Mouse (Mus musculus) hindbrain, embryonic 12.5 days (tissue): ENCODE data around the gene Shbg. TPM values are rescaled to one million over a fixed set of nuclear protein-coding genes. Genes with fewer than 3 reads are reported as not detected.

Experiments used
- ATAC-seq: fragments of 200-750 bp; cut with Nextera tagmentation; 2 replicates; pipeline ENCODE4 v1.8.0; 2017; ENCODE audit warnings: moderate TSS enrichment; ENCODE audit not compliant: low FRiP score
- H3K27ac ChIP-seq: fragments of 300-500 bp; sonication (generic); 2 replicates; pipeline ENCODE4 v1.5.1; 2016; ENCODE audit warnings: mild to moderate bottlenecking
- H3K27me3 ChIP-seq: fragments of 300-500 bp; sonication (generic); 2 replicates; pipeline ENCODE4 v1.6.1; 2016; ENCODE audit warnings: mild to moderate bottlenecking
- H3K36me3 ChIP-seq: fragments of 300-500 bp; sonication (generic); 2 replicates; pipeline ENCODE4 v1.6.1; 2016; ENCODE audit warnings: mild to moderate bottlenecking
- H3K4me1 ChIP-seq: fragments of 300-500 bp; sonication (generic); 2 replicates; pipeline ENCODE4 v1.6.1; 2016
- H3K4me2 ChIP-seq: fragments of 300-500 bp; sonication (generic); replicated peaks from 2 replicates; pipeline ENCODE4 v1.6.1; 2016; ENCODE audit warnings: mild to moderate bottlenecking
- H3K4me3 ChIP-seq: fragments of 300-500 bp; sonication (generic); 2 replicates; pipeline ENCODE4 v1.5.1; 2016; ENCODE audit warnings: mild to moderate bottlenecking
- H3K9ac ChIP-seq: fragments of 300-500 bp; sonication (generic); 2 replicates; pipeline ENCODE4 v1.6.1; 2016; ENCODE audit warnings: mild to moderate bottlenecking, moderate library complexity
- H3K9me3 ChIP-seq: fragments of 300-500 bp; sonication (generic); replicated peaks from 2 replicates; pipeline ENCODE4 v1.6.1; 2016; ENCODE audit warnings: mild to moderate bottlenecking
- WGBS: fragments of 180-500 bp; shearing (Covaris S2); methylation state at CpG from one replicate; pipeline ENCODE4 v1.1.7; 2016; 5-methylcytosine and 5-hydroxymethylcytosine counted together
- microRNA counts: library from miRNA; unstranded; fragments of <30 nt; microRNA quantifications from one replicate; lab custom pipeline; 2017
- microRNA-seq: library from miRNA; unstranded; fragments of <30 nt; microRNA quantifications from one replicate; pipeline ENCODE4, GENCODE M21; 2017
- polyA plus RNA-seq: library from polyadenylated mRNA; unstranded; fragments of >200 nt; fragmentation: Nextera tagmentation; extraction: Ambion mirVana; gene quantifications from 2 replicates; pipeline ENCODE4 v1.2.1, GENCODE M21; 2016

The Shbg gene
- polyA plus RNA-seq, 1 experiment from 2014 or later, result not detected

DNA sequence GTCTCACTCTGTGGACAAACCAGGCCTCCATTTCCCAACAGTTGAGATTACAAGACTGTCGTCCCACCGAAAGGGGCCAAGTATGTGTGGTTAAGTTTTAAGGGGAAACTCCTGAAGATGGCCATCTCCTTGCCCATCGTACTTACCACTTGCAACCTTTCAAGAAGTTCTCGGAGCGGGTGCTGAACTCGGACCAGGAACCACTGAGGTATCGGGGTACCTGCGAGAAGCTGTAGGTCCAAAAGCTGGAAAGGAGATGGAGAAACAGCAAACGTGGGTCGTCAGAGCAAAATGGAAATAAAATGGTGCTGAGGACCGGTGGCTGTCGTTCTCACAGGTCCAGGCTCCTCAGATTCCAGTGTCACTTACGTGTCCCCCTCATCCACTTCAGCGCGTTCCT, 39.4 kb downstream of the Shbg start:
- ATAC-seq, result no peak
- H3K9ac ChIP-seq, result peak overlapping the region; percentile 81
- H3K4me2 ChIP-seq, result peak overlapping the region; percentile 92
- no peaks in the 10 kb centered on the region for H3K27me3 ChIP-seq
- peak overlapping the region; percentile 62 for H3K4me3 ChIP-seq
- 0 out of 2 replicates have a peak, but pooled peaks cover 14% of the 10 kb centered on the region for H3K36me3 ChIP-seq
- H3K9me3 ChIP-seq, result no peaks in the 10 kb centered on the region
- H3K4me1 ChIP-seq, result peaks cover 39% of the 10 kb centered on the region
- no peak overlapping the region for H3K27ac ChIP-seq
- 14% methylated on average over 15 of the region's 15 CpGs for WGBS

DNA sequence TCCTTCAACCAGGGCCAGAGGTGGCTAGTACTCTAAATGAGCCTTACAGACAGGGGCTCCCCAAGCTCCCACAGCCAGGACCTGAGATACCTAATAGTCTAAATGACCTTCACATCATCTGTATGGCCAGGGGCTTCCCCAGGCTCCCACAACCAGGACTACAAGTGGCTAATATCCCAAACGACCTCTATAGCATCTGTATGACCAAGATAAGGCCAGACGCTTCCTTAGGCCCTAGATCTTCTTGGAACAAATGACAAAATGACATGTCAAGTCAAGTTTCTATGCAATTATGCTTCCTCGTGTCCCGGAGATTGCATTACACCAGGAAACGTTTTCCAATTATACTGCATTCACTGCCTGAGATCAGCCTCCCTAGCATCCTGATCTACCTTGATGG, 41.4 kb downstream of the Shbg start:
- no peak for ATAC-seq
- Histone ChIP-seq H3K4me1 (peaks cover 30% of the 10 kb centered on the region), H3K9me3 (no peaks in the 10 kb centered on the region), H3K36me3 (peaks cover 24% of the 10 kb centered on the region; the same call in 1 of the 2 replicates), H3K4me3 (no peak overlapping the region), H3K27me3 (no peaks in the 10 kb centered on the region), H3K9ac (no peak overlapping the region), H3K4me2 (no peak overlapping the region), H3K27ac (no peak overlapping the region)
- 79% methylated on average over 5 of the region's 5 CpGs for WGBS

DNA sequence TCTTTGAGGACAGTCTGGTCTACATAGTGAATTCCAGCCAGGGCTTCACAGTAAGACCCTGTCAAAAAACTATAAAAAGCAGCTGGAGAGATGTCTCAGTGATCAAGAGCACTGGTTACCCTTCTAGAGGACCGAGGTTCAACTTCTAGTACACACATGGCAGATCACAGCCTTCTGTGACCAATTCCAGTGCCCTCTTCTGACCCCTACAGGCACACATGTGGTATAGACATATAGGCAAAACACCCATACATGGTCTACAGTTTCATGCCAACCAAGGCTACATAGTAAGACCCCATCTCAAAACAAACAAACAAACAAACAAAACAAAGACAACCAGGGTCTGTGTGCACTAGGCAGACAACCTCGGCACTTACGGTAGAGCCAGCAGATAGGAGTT, 42.5 kb downstream of the Shbg start:
- Histone ChIP-seq H3K27me3 (no peaks in the 10 kb centered on the region), H3K4me2 (no peak overlapping the region), H3K4me3 (no peak overlapping the region), H3K27ac (no peak overlapping the region), H3K9ac (no peak overlapping the region), H3K36me3 (peaks cover 34% of the 10 kb centered on the region), H3K4me1 (peaks cover 30% of the 10 kb centered on the region), H3K9me3 (no peaks in the 10 kb centered on the region)
- 68% methylated on average over 3 of the region's 3 CpGs for WGBS
- ATAC-seq, result no peak

DNA sequence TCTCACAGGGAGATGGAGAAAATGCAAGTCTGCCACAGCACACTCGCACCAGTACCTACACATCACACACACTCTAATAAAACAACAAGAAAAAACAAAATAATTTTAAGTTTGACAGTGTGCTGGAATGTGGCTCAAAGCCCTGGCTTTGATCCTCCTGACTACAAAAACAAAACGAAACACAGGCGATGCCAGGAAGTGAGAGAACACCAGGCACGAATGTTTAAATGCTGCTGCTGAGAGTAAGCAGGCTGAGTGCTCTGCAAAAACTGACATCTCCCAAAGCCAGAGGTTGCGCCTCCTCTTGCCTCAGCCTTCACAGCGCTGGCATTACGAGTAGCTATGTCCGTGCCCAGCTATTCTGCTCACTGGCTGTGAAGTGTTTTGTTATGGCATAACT, 52.6 kb downstream of the Shbg start:
- H3K9ac ChIP-seq, result no peak overlapping the region
- peaks cover 24% of the 10 kb centered on the region for H3K4me1 ChIP-seq
- peaks cover 54% of the 10 kb centered on the region for H3K36me3 ChIP-seq
- no peaks in the 10 kb centered on the region for H3K9me3 ChIP-seq
- no peak overlapping the region for H3K4me3 ChIP-seq
- H3K27ac ChIP-seq, result no peak overlapping the region
- 0 out of 2 replicates have a peak, but pooled peaks cover 3% of the 10 kb centered on the region for H3K27me3 ChIP-seq
- 78% methylated on average over 8 of the region's 8 CpGs for WGBS
- H3K4me2 ChIP-seq, result no peak overlapping the region
- no peak for ATAC-seq

MicroRNA genes within 50 kb of the gene (microRNA counts, 519-probe panel; counts per million panel counts)
- 470 counts per million, percentile 58 among the panel's probes with 10 or more counts for microRNA mmu-miR-1934 (lab: Ali Mortazavi, UCI)
- 2,681 counts per million, percentile 66 among the panel's probes with 10 or more counts for microRNA mmu-miR-467f (lab: Ali Mortazavi, UCI)

Small RNAs within 50 kb of the gene (microRNA-seq; reads per million reads assigned to microRNA genes)
- gene Mir1934 (1.9 reads per million), gene Mir467f (not detected)

Other genes with a start within 250 kb of the Shbg start
- gene Chd3, start 248.5 kb downstream of the Shbg start, polyA plus RNA-seq, result 93.4 and 97.6 TPM in 2 replicates
- 94.0 and 103 TPM in 2 replicates for gene Naa38, start 222.4 kb downstream of the Shbg start, polyA plus RNA-seq
- gene Cyb5d1, start 222.3 kb downstream of the Shbg start, polyA plus RNA-seq, result 48.0 and 50.5 TPM in 2 replicates
- 13.2 and 14.8 TPM in 2 replicates for gene Tmem88, start 219.7 kb downstream of the Shbg start, polyA plus RNA-seq
- gene Kdm6b, start 204.2 kb downstream of the Shbg start, polyA plus RNA-seq, result 51.4 and 51.6 TPM in 2 replicates
- 1.4 and 2.5 TPM in 2 replicates for gene Dnah2, start 68.8 kb downstream of the Shbg start, polyA plus RNA-seq
- 95.7 and 106 TPM in 2 replicates for gene Efnb3, start 57.7 kb downstream of the Shbg start, polyA plus RNA-seq
- 29.7 and 29.9 TPM in 2 replicates for gene Wrap53, start 37.6 kb downstream of the Shbg start, polyA plus RNA-seq
- gene Trp53, start 37.5 kb downstream of the Shbg start, polyA plus RNA-seq, result 105 and 109 TPM in 2 replicates
- gene Atp1b2, start 12.0 kb downstream of the Shbg start, polyA plus RNA-seq, result 12.1 and 18.5 TPM in 2 replicates
- gene Sat2, start 4.1 kb upstream of the Shbg start, polyA plus RNA-seq, result 24.4 and 26.6 TPM in 2 replicates
- gene Fxr2, start 15.1 kb upstream of the Shbg start, polyA plus RNA-seq, result 62.7 and 62.8 TPM in 2 replicates
- 0.26 TPM in 1 of 2 replicates, not detected in the other for gene Sox15, start 37.4 kb upstream of the Shbg start, polyA plus RNA-seq
- 68.0 and 69.1 TPM in 2 replicates for gene Mpdu1, start 44.7 kb upstream of the Shbg start, polyA plus RNA-seq
- 6.9 and 8.2 TPM in 2 replicates for gene Cd68, start 48.2 kb upstream of the Shbg start, polyA plus RNA-seq
- 555 and 589 TPM in 2 replicates for gene Eif4a1, start 54.5 kb upstream of the Shbg start, polyA plus RNA-seq
- gene Senp3, start 64.2 kb upstream of the Shbg start, polyA plus RNA-seq, result 105 and 106 TPM in 2 replicates
- 0.42 and 0.49 TPM in 2 replicates for gene Tnfsf13, start 67.9 kb upstream of the Shbg start, polyA plus RNA-seq
- 3.1 and 3.4 TPM in 2 replicates for gene Tnfsf12, start 77.9 kb upstream of the Shbg start, polyA plus RNA-seq
- 0.80 and 1.9 TPM in 2 replicates for gene Tnfsfm13, start 78.2 kb upstream of the Shbg start, polyA plus RNA-seq
- gene Polr2a, start 140.7 kb upstream of the Shbg start, polyA plus RNA-seq, result 32.2 and 39.0 TPM in 2 replicates
- gene Slc35g3, start 144.1 kb upstream of the Shbg start, polyA plus RNA-seq, result 0.40 and 0.61 TPM in 2 replicates
- gene Zbtb4, start 148.0 kb upstream of the Shbg start, polyA plus RNA-seq, result 2.3 and 2.4 TPM in 2 replicates
- gene Chrnb1, start 178.0 kb upstream of the Shbg start, polyA plus RNA-seq, result 3.0 and 5.9 TPM in 2 replicates
- 3.7 and 4.2 TPM in 2 replicates for gene Fgf11, start 184.0 kb upstream of the Shbg start, polyA plus RNA-seq
- 1.6 and 2.4 TPM in 2 replicates for gene Tmem102, start 187.7 kb upstream of the Shbg start, polyA plus RNA-seq
- not detected in 2 replicates for gene Gm39566, start 197.4 kb upstream of the Shbg start, polyA plus RNA-seq
- 0.14 TPM in 1 of 2 replicates, not detected in the other for gene Spem2, start 200.6 kb upstream of the Shbg start, polyA plus RNA-seq
- 0.21 and 0.46 TPM in 2 replicates for gene Spem1, start 204.3 kb upstream of the Shbg start, polyA plus RNA-seq
- 14.7 and 14.9 TPM in 2 replicates for gene Nlgn2, start 219.9 kb upstream of the Shbg start, polyA plus RNA-seq
- 268 and 314 TPM in 2 replicates for gene Tmem256, start 220.6 kb upstream of the Shbg start, polyA plus RNA-seq
- gene Plscr3, start 228.5 kb upstream of the Shbg start, polyA plus RNA-seq, result 74.9 and 87.3 TPM in 2 replicates
- 0.57 and 1.4 TPM in 2 replicates for gene Tnk1, start 240.8 kb upstream of the Shbg start, polyA plus RNA-seq